Mouse (Mus musculus): ENCODE results near the gene Snrpc.

GRCm38 (mm10) chr17:27848351-27848750 is 10.4 kb downstream of the Snrpc start:
- TF ChIP-seq CTCF (IDR thresholded peaks at IDR 0.05; ENCODE audit: borderline replicate concordance, insufficient read depth, low read length) = no peak
- no peak for TF ChIP-seq POLR2A (IDR thresholded peaks at IDR 0.05; ENCODE audit: low read depth, low read length)
